Mouse (Mus musculus) B cell, adult 67 days (primary cell): ENCODE measurements around the gene Ypel2. TPM values are rescaled to one million over a fixed set of nuclear protein-coding genes. Genes with fewer than 3 reads are reported as not detected.

Experiments
- total RNA-seq, 2 experiments: library from RNA; stranded (reverse); gene quantifications; 4 replicates each; pipeline ENCODE4 v1.2.4; 2023

Ypel2 gene
- total RNA-seq: 1 to 10 TPM; 4.0 to 5.7 TPM

GRCm38 (mm10) chr11:86993041-86994037 lies at the start of gene Ypel2:
TSS of gene Ypel2 (minus strand) at chr11:86993707.

Other genes with a start within 250 kb of the Ypel2 start
- gene Cltc, start 236.1 kb downstream of the Ypel2 start, total RNA-seq: 100 to 1,000 TPM; 299 to 312 TPM
- 10 to 100 TPM; 73.6 to 76.1 TPM for gene Dhx40, start 186.0 kb downstream of the Ypel2 start, total RNA-seq
- gene Gdpd1, start 80.4 kb upstream of the Ypel2 start, total RNA-seq: not detected
- gene Smg8, start 93.1 kb upstream of the Ypel2 start, total RNA-seq: 10 to 100 TPM; 27.5 to 27.8 TPM
- gene Prr11, start 115.0 kb upstream of the Ypel2 start, total RNA-seq: 1 to 10 TPM in 1 of 2 experiments, under 1 TPM in 1; 0.80 to 1.1 TPM
- gene Ska2, start 115.5 kb upstream of the Ypel2 start, total RNA-seq: 1 to 10 TPM; 8.2 to 9.4 TPM
- gene Trim37, start 133.4 kb upstream of the Ypel2 start, total RNA-seq: 10 to 100 TPM; 12.4 to 12.8 TPM